Mouse (Mus musculus): ENCODE measurements around the gene Slc26a5.

DNA sequence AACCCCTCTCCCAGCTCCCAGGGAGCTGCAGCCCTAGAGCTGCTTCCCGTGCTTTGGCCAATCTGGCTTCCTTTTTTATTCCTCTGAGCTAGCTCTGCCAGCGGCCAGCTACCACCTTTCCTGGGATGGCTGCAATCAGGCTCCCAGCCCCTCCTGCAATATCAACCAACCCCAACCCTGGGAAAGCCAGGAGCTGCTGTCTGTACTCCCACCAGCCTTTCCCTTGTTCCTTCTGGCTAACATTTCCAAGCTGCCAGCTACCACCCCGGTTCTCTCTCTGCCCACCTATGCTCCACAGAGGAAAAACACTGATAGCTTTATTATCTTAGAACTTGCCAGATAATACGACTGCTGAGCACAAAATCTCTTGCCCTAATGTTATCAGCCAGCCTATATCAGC lies 60.6 kb downstream of the Slc26a5 start:
- TF ChIP-seq ELF1 (IDR thresholded peaks at IDR 0.05; ENCODE audit: low read depth, low read length) (no peak), CTCF (IDR thresholded peaks at IDR 0.05 in 2 of 3, conservative IDR thresholded peaks at IDR 0.05 in 1 of 3; ENCODE audit: control insufficient read depth in 1 of 3, insufficient read depth in 1 of 3, low read depth in 2 of 3, low read length in 3 of 3, poor library complexity in 1 of 3, severe bottlenecking in 1 of 3) (no peak), ZNF384 (IDR thresholded peaks at IDR 0.05; ENCODE audit: low read depth, low read length) (no peak), POLR2A (IDR thresholded peaks at IDR 0.05; ENCODE audit: control insufficient read depth in 1 of 2, insufficient read depth in 1 of 2, low read depth in 1 of 2, low read length in 2 of 2, poor library complexity in 1 of 2) (no peak), RAD21 (IDR thresholded peaks at IDR 0.05; ENCODE audit: low read depth, low read length) (no peak), USF1 (IDR thresholded peaks at IDR 0.05; ENCODE audit: low read depth, low read length) (no peak), MXI1 (IDR thresholded peaks at IDR 0.05; ENCODE audit: low read depth, low read length) (no peak), JUND (IDR thresholded peaks at IDR 0.05; ENCODE audit: low read depth, low read length) (no peak), MAFK (IDR thresholded peaks at IDR 0.05; ENCODE audit: borderline replicate concordance, low read depth, low read length) (no peak), EP300 (IDR thresholded peaks at IDR 0.05; ENCODE audit: low read depth in 1 of 2, low read length in 2 of 2) (no peak), MYC (IDR thresholded peaks at IDR 0.05; ENCODE audit: low read depth, low read length) (no peak), TAL1 (IDR thresholded peaks at IDR 0.05; ENCODE audit: low read length) (no peak), ZC3H11A (IDR thresholded peaks at IDR 0.05; ENCODE audit: low read depth, low read length) (no peak), CHD2 (IDR thresholded peaks at IDR 0.05; ENCODE audit: low read length) (no peak)

Data from MEL (cell line).